Mouse (Mus musculus): ENCODE data around the gene Fam173a. TPM values are rescaled to one million over a fixed set of nuclear protein-coding genes. Genes with fewer than 3 reads are reported as not detected.

Gene Fam173a
- polyA plus RNA-seq, 1 experiment from 2014 or later = 82.3 TPM

DNA sequence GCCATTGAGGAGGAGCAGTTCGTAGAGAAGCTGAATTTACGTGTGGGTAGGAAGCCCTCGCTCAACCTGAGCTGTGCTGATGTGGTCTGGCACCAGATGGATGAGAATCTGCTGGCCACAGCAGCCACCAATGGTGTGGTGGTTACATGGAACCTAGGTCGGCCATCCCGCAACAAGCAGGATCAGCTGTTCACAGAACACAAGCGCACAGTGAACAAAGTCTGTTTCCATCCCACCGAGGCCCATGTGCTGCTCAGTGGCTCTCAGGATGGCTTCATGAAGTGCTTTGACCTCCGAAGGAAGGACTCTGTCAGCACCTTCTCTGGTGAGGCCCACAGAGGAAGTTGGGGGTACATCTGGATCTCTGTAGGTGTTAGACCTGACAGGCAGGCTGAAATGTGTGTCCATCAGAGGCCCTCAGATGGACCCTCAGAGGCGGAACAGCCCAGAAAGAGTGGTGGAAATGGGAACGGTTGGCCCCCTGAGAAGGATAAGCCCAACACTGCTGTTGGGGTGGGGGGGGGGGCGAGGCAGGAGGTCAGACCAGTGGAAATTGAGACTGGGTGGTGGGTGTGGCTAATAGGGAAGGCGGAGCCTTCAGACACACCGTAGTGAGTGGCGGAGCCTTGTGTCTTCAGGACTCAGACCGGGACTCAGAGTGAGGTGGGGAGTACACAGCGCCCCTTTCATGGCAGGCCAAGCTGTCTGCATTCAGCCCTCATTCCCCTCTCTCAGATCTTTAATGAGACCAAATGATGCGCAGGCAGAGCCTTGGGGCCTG lies 31.9 kb upstream of the Fam173a start:
- H3K27me3 ChIP-seq (replicated peaks; ENCODE audit: control insufficient read depth, insufficient read depth, low read length) = 0 out of 2 replicates have a peak, but pooled peaks cover 5% of the 10 kb centered on the region
- H3K9me3 ChIP-seq (replicated peaks; ENCODE audit: control insufficient read depth, low read length) = no peaks in the 10 kb centered on the region
- no peak overlapping the region for H3K27ac ChIP-seq (ENCODE audit: low read depth, low read length)
- H3K36me3 ChIP-seq (ENCODE audit: control insufficient read depth, insufficient read depth, low read length) = peaks cover 34% of the 10 kb centered on the region
- H3K4me3 ChIP-seq (ENCODE audit: low read depth, low read length) = peak overlapping the region; percentile 46
- peak overlapping the region; percentile 96 for H3K4me2 ChIP-seq (ENCODE audit: low read length)
- ATAC-seq (no peak), DNase-seq (ENCODE audit: low spot score) (no peak)
- H3K9ac ChIP-seq (ENCODE audit: low read length) = peak overlapping the region; percentile 72
- WGBS = 80% methylated on average over 17 of the region's 17 CpGs
- H3K4me1 ChIP-seq (ENCODE audit: control insufficient read depth, insufficient read depth, low read length) = peaks cover 19% of the 10 kb centered on the region

- Histone ChIP-seq H3K9me3 (replicated peaks; ENCODE audit: control insufficient read depth, low read length) (no peaks in the 10 kb centered on the region), H3K9ac (ENCODE audit: low read length) (peak within 1 kb of the TSS; percentile 72), H3K4me3 (ENCODE audit: low read depth, low read length) (peak within 1 kb of the TSS; percentile 46), H3K4me1 (ENCODE audit: control insufficient read depth, insufficient read depth, low read length) (peaks cover 17% of the 10 kb centered on the region), H3K36me3 (ENCODE audit: control insufficient read depth, insufficient read depth, low read length) (peaks cover 39% of the 10 kb centered on the region), H3K4me2 (ENCODE audit: low read length) (peak within 1 kb of the TSS; percentile 96), H3K27me3 (replicated peaks; ENCODE audit: control insufficient read depth, insufficient read depth, low read length) (peaks cover 16% of the 10 kb centered on the region), H3K27ac (ENCODE audit: low read depth, low read length) (peak within 1 kb of the TSS; percentile 64)
- ATAC-seq (peak; percentile 83), DNase-seq (ENCODE audit: low spot score) (peak; percentile 95)
- under 1% methylated on average over 18 of the region's 18 CpGs for WGBS
These were observed 30.8 kb upstream of the Fam173a start, which contains the start of gene Wdr24 for GRCm38 (mm10) chr17:25823452-25823851. TSS of gene Wdr24 (plus strand) at chr17:25823627.

DNA sequence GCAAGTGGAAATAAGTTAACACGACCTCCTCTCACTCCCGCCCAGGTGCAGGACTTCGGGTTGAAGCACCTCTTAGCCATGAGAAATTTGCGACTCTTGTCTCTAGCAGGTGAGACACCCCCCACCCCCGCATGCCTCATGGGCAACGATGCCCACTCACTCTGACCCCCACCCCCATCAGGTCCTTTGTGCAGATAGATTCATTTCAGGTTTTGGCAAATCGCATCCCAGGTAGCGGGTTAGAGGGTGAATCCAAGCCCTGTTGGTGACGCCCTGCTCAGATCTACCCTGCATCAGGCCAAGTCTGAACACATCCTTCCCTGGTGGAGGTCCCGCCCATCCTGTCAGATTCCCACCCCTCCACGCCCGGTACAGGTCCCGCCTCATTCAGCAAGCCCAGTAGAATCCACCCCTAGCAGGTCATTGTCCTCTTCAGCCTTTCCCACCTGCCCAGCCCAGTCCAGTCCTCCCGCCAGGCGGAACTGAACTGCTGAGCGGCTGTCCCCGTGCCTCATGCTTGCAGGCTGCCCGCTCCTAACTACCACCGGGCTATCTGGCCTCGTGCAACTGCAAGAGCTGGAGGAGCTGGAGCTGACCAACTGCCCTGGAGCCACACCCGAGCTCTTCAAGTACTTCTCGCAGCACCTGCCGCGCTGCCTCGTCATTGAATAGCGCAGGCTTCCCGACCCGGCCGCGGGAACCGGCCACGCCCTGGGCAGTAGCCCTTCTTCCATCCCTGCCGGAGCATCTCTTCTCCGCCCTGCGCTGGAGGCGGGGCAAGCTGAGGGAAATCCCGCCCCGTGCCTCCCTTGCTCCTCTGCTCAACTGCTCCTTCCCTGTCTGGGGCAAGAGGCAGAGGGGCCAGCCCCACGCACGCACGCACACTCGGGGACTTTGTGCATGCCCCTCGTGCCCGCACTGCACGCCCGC lies 26.4 kb upstream of the Fam173a start:
- H3K36me3 ChIP-seq (ENCODE audit: control insufficient read depth, insufficient read depth, low read length) = peaks cover 34% of the 10 kb centered on the region
- no peak overlapping the region for H3K4me3 ChIP-seq (ENCODE audit: low read depth, low read length)
- peaks cover 4% of the 10 kb centered on the region for H3K4me1 ChIP-seq (ENCODE audit: control insufficient read depth, insufficient read depth, low read length)
- 7% methylated on average over 46 of the region's 46 CpGs for WGBS
- 0 out of 2 replicates have a peak overlapping the region, but pooled peaks have one; percentile 9 for H3K4me2 ChIP-seq (ENCODE audit: low read length)
- DNase-seq (ENCODE audit: low spot score) = no peak
- H3K27me3 ChIP-seq (replicated peaks; ENCODE audit: control insufficient read depth, insufficient read depth, low read length) = peaks cover 17% of the 10 kb centered on the region
- no peak overlapping the region for H3K27ac ChIP-seq (ENCODE audit: low read depth, low read length)
- ATAC-seq = no peak
- no peaks in the 10 kb centered on the region for H3K9me3 ChIP-seq (replicated peaks; ENCODE audit: control insufficient read depth, low read length)
- 0 out of 2 replicates have a peak overlapping the region, but pooled peaks have one; percentile 8 for H3K9ac ChIP-seq (ENCODE audit: low read length)

DNA sequence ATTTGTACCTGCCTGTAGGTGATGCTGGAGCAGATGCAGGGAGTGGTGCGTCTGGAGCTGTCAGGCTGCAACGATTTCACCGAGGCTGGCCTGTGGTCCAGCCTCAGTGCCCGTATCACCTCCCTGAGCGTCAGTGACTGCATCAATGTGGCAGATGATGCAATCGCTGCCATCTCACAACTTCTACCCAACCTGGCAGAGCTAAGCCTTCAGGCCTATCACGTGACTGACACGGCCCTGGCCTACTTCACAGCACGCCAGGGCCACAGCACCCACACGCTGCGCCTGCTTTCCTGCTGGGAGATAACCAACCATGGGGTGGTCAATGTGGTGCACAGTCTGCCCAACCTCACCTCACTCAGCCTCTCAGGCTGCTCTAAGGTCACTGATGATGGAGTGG lies 25.0 kb upstream of the Fam173a start:
- DNase-seq (ENCODE audit: low spot score) = no peak

DNA sequence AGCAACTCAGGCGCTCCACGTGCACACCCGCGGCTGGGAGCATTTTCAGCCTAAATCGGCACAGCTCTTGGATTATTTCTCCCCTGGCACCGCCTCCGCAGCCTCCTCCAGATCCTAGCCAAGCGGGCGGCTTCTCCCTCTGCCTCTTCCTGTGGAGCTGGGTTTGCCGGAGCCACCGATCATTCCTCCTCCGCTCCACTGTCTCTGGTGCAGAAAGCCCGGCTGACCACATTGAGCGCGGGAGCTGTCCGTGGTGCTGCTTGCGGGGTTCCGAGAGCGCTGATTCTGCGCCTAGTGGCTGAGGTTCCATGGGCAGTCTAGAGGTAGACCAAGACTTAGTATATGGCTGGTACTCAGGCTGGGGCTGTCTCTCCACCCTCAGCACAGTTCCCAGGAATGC lies 20.8 kb upstream of the Fam173a start:
- no peak overlapping the region for H3K4me3 ChIP-seq (ENCODE audit: low read depth, low read length)
- H3K27ac ChIP-seq (ENCODE audit: low read depth, low read length) = no peak overlapping the region
- no peak for ATAC-seq
- WGBS = 2% methylated on average over 20 of the region's 20 CpGs
- H3K36me3 ChIP-seq (ENCODE audit: control insufficient read depth, insufficient read depth, low read length) = peaks cover 20% of the 10 kb centered on the region
- H3K27me3 ChIP-seq (replicated peaks; ENCODE audit: control insufficient read depth, insufficient read depth, low read length) = peaks cover 2% of the 10 kb centered on the region; the same call in 1 of the 2 replicates
- peak; percentile 61 for DNase-seq (ENCODE audit: low spot score)
- H3K9me3 ChIP-seq (replicated peaks; ENCODE audit: control insufficient read depth, low read length) = no peaks in the 10 kb centered on the region
- peak overlapping the region; percentile 50 for H3K9ac ChIP-seq (ENCODE audit: low read length)
- peak overlapping the region; percentile 17; the same call in 1 of the 2 replicates for H3K4me2 ChIP-seq (ENCODE audit: low read length)
- peaks cover 11% of the 10 kb centered on the region for H3K4me1 ChIP-seq (ENCODE audit: control insufficient read depth, insufficient read depth, low read length)

More for the DNA sequence above, 25.0 kb upstream of the Fam173a start:
- H3K9ac ChIP-seq (ENCODE audit: low read length) = no peak overlapping the region
- no peak overlapping the region for H3K4me2 ChIP-seq (ENCODE audit: low read length)
- H3K4me3 ChIP-seq (ENCODE audit: low read depth, low read length) = no peak overlapping the region
- no peak for ATAC-seq
- no peak overlapping the region for H3K27ac ChIP-seq (ENCODE audit: low read depth, low read length)
- WGBS = 86% methylated on average over 11 of the region's 11 CpGs
- peaks cover 17% of the 10 kb centered on the region for H3K27me3 ChIP-seq (replicated peaks; ENCODE audit: control insufficient read depth, insufficient read depth, low read length)
- peaks cover 34% of the 10 kb centered on the region for H3K36me3 ChIP-seq (ENCODE audit: control insufficient read depth, insufficient read depth, low read length)
- H3K9me3 ChIP-seq (replicated peaks; ENCODE audit: control insufficient read depth, low read length) = no peaks in the 10 kb centered on the region
- H3K4me1 ChIP-seq (ENCODE audit: control insufficient read depth, insufficient read depth, low read length) = no peaks in the 10 kb centered on the region

- H3K36me3 ChIP-seq (ENCODE audit: control insufficient read depth, insufficient read depth, low read length) = no peaks in the 10 kb centered on the region
- no peak for ATAC-seq
These were observed 18.2 kb upstream of the Fam173a start for GRCm38 (mm10) chr17:25810890-25811289.

DNA sequence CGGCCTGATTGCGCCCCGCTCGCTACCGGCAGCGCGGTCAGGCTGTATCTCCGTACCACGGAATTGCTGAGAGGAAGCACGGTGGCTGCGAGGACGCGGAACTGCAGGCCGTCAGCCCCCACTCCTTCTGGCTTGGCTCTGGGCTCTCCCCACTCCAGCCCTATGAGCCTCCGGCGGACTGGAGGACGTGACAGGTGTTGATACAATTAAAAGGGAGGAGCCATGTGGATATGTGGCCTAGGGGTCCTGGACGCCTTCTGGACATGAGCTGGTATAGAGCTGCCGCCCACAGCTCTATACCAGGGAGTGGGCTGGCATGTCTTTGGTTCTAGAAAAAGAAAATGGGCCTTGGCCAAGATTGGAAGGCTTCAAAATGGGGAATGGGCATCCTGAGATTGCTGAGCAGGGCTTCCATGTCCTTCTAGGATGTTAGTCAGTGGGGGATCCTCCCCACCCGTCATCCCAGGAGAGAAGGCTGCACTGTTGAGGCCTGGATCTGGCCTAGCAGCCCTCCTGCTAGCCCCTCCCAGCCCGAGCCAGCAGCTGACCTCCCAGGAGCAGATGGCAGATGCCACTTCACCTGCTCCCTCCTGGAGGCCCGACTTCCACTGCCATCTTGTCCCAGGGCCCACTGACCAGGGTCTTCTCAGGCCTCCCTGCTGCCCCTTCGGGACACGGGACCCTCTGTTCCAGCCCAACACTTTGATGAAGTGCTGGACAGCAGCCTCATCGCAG lies 17.1 kb upstream of the Fam173a start:
- peak overlapping the region; percentile 86 for H3K4me2 ChIP-seq (ENCODE audit: low read length)
- H3K27me3 ChIP-seq (replicated peaks; ENCODE audit: control insufficient read depth, insufficient read depth, low read length) = no peaks in the 10 kb centered on the region
- H3K4me3 ChIP-seq (ENCODE audit: low read depth, low read length) = peak overlapping the region; percentile 85
- H3K36me3 ChIP-seq (ENCODE audit: control insufficient read depth, insufficient read depth, low read length) = no peaks in the 10 kb centered on the region
- H3K9me3 ChIP-seq (replicated peaks; ENCODE audit: control insufficient read depth, low read length) = no peaks in the 10 kb centered on the region
- peaks cover 16% of the 10 kb centered on the region for H3K4me1 ChIP-seq (ENCODE audit: control insufficient read depth, insufficient read depth, low read length)
- peak; percentile 57 for ATAC-seq
- WGBS = 11% methylated on average over 24 of the region's 25 CpGs
- H3K27ac ChIP-seq (ENCODE audit: low read depth, low read length) = peak overlapping the region; percentile 95
- H3K9ac ChIP-seq (ENCODE audit: low read length) = peak overlapping the region; percentile 95
- DNase-seq (ENCODE audit: low spot score) = peak; percentile 62

More at GRCm38 (mm10) chr17:25810890-25811289, 18.2 kb upstream of the Fam173a start:
- WGBS = 76% methylated on average over 4 of the region's 4 CpGs
- H3K9ac ChIP-seq (ENCODE audit: low read length) = peak overlapping the region; percentile 95; the same call in 1 of the 2 replicates
- no peak overlapping the region for H3K4me3 ChIP-seq (ENCODE audit: low read depth, low read length)
- H3K27me3 ChIP-seq (replicated peaks; ENCODE audit: control insufficient read depth, insufficient read depth, low read length) = no peaks in the 10 kb centered on the region
- H3K27ac ChIP-seq (ENCODE audit: low read depth, low read length) = no peak overlapping the region
- H3K4me1 ChIP-seq (ENCODE audit: control insufficient read depth, insufficient read depth, low read length) = peaks cover 16% of the 10 kb centered on the region
- no peaks in the 10 kb centered on the region for H3K9me3 ChIP-seq (replicated peaks; ENCODE audit: control insufficient read depth, low read length)
- H3K4me2 ChIP-seq (ENCODE audit: low read length) = peak overlapping the region; percentile 86
- no peak for DNase-seq (ENCODE audit: low spot score)

All from forebrain, embryonic 14.5 days (tissue).